Mouse (Mus musculus) left cerebral cortex, adult 2 months (tissue): Measurements from ENCODE around the gene Trim9. TPM values are rescaled to one million over a fixed set of nuclear protein-coding genes. Genes with fewer than 3 reads are reported as not detected.

Experiments
- DNase-seq, 2 experiments: peaks; one replicate each; pipeline ENCODE4 v3.0.0; 2021 to 2022; ENCODE audit warnings: low spot score in 2 of 2, mixed read lengths in 1 of 2; ENCODE audit errors: extremely low spot score in 1 of 2
- H3K27ac ChIP-seq: fragments of 200-600 bp; 2 replicates; pipeline ENCODE4 v1.8.1; 2022
- H3K4me3 ChIP-seq: fragments of 200-600 bp; 2 replicates; pipeline ENCODE4 v1.8.1; 2022
- CTCF ChIP-seq: fragments of 200-600 bp; IDR thresholded peaks from 2 replicates; pipeline ENCODE4 v1.8.1; 2022; ENCODE audit warnings: antibody characterized with exemption, mild to moderate bottlenecking, moderate library complexity
- intact Hi-C: fragments of 180-260 bp; cut with DNase I; formaldehyde crosslinking; loops from one replicate; pipeline ENCODE4 v1.15.1; 2025
- total RNA-seq, 2 experiments: library from RNA; stranded (reverse); gene quantifications; 2 replicates each; pipeline ENCODE4 v1.2.3; 2021

Gene Trim9
- total RNA-seq, 2 experiments from 2014 or later = 386 to 451 TPM

DNA sequence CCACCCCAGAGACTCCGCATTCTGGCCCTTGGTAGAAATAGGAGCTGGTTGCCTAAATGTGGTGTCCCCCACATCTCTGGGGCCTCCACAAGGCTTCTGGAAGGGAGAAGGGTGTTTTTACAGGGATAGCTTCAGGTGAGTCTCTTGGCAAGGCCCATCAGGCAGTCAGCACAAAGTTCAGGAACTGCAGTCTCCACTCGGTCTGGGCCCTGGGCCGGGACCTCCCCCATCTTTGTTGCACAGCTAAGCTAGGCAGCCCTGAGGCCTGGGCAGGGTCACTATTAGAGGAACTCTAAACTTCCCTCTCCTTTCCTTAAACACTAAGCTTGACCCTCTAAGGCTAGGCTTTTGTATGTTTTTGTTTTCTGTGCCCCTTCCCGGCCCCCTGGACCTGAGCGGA is 120.8 kb downstream of the Trim9 start:
- intact Hi-C loops = no loop called here
- Histone ChIP-seq H3K4me3 (peak overlapping the region; percentile 51; the same call in 1 of the 2 replicates), H3K27ac (no peak overlapping the region)
- TF ChIP-seq CTCF = no peak
- DNase-seq = no peak

DNA sequence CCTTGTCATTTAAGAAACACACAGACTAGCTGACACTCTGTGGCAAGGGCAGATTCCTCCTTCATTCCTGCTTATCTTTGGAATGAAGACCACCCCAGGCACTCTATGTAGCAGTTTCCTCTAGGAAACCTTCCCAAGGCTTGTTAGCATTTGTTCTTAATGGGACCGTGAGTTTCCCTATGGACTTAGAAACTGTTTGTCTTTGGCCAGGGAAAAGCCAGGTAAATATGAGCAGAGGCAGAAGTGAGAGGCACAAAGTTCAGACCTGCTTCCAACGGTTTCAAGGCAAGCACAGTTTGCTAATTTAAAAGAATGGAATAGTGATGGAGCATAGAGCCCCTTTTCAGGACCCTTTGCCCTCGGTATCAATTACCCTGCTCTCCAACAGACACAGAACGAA is 124.1 kb downstream of the Trim9 start:
- no peak for TF ChIP-seq CTCF
- DNase-seq = no peak
- Histone ChIP-seq H3K27ac (no peak overlapping the region), H3K4me3 (no peak overlapping the region)
- intact Hi-C loops = no loop called here

DNA sequence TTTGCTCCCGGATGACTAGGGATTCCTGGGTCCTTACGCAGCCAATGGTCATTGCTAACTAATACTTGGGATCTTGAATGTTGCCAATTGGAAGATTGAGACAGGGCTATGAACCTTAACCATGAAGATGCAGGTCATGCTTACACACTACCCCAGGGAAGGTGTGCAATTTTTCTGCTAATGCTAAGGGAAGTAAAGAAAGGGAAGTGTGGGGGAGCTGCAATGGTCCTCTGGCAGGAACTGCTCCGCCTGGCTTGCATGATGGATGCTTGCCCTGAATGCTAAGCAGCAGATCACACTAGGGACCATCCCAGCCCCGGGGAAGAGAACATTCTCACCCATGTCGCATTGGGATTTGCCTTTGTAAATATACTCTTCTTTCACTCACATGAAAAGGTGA is 126.0 kb downstream of the Trim9 start:
- no peak for DNase-seq
- intact Hi-C loops = no loop called here
- TF ChIP-seq CTCF = no peak
- Histone ChIP-seq H3K27ac (no peak overlapping the region), H3K4me3 (no peak overlapping the region)

DNA sequence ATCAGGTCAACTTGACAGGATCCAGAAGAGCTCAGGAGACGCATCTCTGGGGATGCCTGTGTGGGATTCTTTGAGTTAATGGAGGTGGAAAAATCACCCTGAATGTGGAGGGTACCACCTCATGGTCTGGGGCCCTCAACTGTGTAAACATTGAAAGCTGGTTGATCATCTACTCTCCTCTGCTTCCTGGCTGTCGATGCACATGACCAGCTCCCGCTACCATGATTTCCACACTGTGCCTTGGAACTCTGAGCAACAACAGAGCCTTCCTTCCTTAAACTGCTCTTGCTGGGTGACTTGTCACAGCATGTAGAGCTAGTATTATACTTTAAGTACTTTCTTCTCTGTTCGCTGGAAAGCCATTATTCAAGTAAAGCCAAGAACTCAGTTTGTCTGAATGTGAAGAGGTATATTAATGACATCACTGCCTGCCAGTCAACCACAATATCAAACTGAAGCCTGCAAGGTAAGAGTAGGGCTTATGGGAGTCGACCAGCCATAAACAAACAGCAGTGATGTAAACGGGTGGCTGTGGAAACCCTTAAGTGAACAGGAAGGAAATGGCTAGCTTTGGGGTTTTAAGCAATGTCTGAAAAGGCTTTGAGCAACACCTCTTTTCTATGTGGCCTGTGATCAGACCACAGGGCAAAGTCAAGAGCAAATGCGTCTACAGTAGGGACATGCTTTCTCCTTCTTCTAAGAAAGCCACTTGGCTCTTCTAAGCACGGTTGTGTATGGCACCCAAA is 128.4 kb downstream of the Trim9 start:
- no peak for TF ChIP-seq CTCF
- Histone ChIP-seq H3K4me3 (no peak overlapping the region), H3K27ac (no peak overlapping the region)
- DNase-seq = no peak
- intact Hi-C loops = no loop called here

DNA sequence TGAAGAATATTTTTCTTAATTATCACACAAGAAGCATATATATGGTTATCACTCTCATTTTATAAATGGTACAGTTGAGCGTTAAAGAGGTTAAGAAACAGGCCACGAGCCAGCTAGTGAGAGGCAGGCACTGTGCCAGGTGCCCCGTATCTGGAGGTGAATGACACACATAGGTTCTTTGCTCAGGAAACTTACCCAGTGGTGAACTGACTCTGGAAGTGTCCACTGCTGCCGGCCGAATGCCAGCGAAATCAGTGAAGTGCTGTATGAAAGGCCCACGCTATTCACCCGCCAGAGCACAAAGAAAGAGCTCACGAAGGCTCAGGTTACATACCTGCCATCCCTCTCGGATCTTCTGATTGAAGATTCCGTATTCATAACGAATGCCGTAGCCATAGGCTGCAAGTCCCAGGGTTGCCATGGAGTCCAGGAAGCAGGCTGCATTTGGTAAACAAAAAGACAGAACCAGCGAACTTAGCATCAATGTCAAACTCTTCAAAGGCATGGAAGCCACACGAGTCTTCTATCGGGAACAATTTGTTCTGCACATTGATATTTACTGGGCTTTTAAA is 131.1 kb downstream of the Trim9 start:
- Histone ChIP-seq H3K27ac (no peak overlapping the region), H3K4me3 (no peak overlapping the region)
- no peak for TF ChIP-seq CTCF
- DNase-seq = no peak
- intact Hi-C loops = no loop called here

DNA sequence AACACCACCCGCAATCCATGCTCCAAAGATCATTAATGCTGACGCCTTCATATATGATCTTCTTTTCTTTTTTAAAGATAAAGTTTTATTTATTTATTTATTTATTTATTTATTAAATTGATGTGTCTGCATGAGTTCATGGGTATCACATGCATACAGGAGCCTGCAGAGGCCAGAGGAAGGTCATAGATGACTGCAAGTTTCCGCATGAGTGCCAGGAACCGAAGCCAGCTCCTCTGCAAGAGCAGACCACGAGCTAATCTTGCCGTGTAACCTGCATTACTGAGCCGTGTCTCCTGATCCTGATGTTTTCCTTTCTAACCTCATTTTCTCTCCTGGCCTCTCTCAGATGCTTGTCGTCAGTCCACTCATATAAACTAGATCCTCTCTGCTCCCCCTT is 133.1 kb downstream of the Trim9 start:
- DNase-seq = no peak
- no peak overlapping the region for H3K4me3 ChIP-seq
- H3K27ac ChIP-seq = no peak overlapping the region
- intact Hi-C loops = no loop called here
- TF ChIP-seq CTCF = no peak

DNA sequence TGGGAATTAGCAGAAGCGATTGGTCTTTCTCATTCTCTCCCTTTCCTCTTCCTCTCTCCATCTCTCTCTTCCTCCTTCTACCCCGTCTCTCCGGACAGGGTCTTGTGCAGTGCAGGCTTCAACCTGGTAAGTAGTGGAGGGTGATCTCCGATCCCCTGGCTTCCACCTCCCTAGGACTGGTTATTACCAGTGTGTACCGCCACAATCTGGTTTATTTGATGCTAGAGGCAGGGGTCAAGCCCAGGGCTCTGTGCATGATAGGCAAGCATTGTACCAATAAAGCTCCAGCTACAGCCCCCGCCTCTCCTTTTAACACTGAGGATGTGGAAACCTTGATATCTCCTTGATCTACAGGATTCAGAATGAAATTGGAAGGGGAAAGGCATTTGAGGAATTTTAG is 133.8 kb downstream of the Trim9 start:
- intact Hi-C loops = no loop called here
- Histone ChIP-seq H3K27ac (no peak overlapping the region), H3K4me3 (no peak overlapping the region)
- TF ChIP-seq CTCF = no peak
- no peak for DNase-seq

DNA sequence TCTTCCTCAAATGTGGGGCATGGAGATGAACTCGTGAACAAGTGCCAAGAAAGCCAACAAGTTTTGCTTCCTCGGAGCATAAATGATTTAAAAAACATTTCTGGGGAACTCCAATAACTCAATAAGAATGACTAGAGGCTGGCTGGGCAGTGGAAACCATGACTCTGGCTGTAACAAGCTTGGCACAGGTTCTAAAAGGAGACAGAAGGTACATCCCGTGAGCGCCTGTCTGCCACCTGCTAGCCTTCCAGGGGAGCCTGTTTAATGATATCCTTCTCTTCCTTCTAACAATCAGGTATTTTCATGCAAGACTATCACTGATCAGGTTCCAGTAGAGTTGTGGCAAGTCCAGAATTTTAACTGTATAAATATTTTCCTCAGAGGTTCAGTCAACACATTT is 134.9 kb downstream of the Trim9 start:
- Histone ChIP-seq H3K4me3 (no peak overlapping the region), H3K27ac (no peak overlapping the region)
- TF ChIP-seq CTCF = no peak
- intact Hi-C loops = no loop called here
- DNase-seq = no peak

DNA sequence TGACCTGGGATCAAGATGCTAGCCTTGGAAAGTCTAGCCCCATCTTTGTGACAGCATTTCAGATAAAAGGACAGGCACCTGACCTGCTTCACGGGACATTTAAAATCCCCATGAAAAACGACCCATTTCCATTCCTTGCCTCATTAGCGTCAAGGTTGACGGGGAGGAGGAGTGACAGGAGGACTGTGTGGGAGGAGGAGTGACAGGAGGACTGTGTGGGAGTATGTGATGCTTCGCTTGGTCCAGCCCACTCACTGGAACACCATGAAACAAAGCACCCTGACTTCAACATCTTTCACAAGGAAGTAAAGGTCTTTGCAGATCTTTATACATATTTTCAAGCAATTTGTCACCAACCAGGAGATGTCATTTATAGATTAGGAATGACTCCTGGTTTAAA is 139.2 kb downstream of the Trim9 start:
- Histone ChIP-seq H3K27ac (no peak overlapping the region), H3K4me3 (no peak overlapping the region)
- no peak for DNase-seq
- no peak for TF ChIP-seq CTCF
- intact Hi-C loops = no loop called here

DNA sequence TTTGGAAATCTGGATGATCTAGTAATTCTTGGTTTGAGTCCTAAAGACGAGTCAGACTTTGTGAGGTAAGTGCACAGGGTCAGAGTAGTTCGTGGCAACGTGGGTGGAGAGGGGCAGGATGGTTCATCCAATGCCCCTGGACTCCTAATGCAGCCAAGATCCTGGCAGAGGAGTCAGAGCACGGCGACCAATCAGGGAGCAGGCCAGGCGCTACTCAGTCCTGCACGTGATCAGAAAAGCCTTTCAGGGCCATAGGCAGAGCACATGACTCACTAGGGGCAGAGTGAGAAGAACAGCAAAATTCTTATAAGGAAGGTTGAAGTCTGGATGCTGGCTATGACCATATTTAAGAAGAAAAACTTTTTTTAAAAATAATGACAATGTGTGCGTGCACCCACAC is 143.0 kb downstream of the Trim9 start:
- no peak for TF ChIP-seq CTCF
- H3K4me3 ChIP-seq = no peak overlapping the region
- intact Hi-C loops = no loop called here
- no peak overlapping the region for H3K27ac ChIP-seq
- no peak for DNase-seq

DNA sequence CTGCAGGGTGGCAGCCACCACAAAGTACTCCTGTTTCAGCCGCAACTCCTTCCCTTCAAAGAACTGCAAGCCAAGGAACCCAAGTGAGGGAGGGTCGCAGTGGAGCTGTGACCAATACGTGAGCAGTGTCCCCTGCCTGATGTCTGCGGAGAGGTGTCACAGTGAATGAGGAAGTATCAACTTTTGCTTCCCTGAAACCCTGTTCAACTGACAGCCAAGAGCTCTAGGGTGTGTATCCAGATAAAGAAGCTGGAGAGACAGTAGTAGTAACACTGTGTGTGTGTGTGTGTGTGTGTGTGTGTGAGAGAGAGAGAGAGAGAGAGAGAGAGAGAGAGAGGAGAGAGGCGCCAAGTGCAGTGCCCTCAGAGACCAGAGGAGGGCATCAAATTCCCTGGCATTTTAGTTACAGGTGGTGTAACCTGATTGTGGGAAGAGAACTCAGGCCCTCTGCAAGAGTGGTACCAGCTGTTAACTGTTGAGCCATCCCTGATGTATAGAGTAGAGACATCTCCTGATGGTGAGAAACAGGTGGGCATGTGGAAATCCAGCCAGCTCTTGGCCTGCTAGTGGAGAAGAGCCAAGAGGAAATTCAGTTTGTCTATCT is 145.4 kb downstream of the Trim9 start:
- TF ChIP-seq CTCF = peak; percentile 10
- Histone ChIP-seq H3K4me3 (no peak overlapping the region), H3K27ac (no peak overlapping the region)
- no peak for DNase-seq
- intact Hi-C loops = no loop called here

DNA sequence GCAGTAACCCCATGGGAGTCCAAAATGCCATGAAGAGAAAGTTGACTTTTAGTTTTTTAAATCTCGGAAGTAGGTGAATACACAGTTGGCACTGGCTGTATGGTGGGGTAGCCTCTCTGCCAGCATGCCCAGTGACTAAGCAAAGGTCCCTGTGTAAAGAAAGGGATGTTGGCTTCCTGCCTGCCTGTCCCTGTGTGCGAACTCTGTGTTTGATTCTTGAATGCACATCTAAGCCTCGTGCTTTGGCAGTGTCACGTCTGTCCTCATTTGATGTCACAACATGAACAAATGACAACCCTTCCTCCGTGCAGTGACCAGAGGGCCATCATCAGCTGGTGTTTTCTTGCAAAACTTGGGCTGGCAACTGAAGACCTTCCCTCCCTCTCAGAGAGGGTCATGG is 151.1 kb downstream of the Trim9 start:
- no peak for TF ChIP-seq CTCF
- Histone ChIP-seq H3K4me3 (no peak overlapping the region), H3K27ac (no peak overlapping the region)
- no peak for DNase-seq
- intact Hi-C loops = no loop called here

DNA sequence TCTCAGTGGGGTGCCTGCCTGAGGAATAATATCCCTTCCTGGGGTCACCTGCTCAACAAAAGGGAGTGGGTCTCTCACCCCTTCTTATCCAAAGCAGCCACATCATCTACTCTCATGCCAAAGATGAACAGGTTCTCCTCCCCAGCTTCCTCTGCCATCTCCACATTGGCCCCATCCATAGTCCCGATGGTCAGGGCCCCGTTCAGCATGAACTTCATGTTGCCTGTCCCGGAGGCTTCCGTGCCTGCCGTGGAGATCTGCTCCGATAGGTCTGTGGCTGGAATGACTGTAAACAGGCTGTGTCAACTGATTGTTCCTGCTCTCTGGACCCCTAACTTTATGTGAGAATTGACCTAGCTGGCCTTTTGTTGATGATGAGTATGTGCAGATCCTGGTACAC is 152.0 kb downstream of the Trim9 start:
- no peak overlapping the region for H3K27ac ChIP-seq
- intact Hi-C loops = no loop called here
- DNase-seq = no peak
- no peak for TF ChIP-seq CTCF
- no peak overlapping the region for H3K4me3 ChIP-seq

Other genes starting within 250 kb of the Trim9 start
- gene Nin, start 233.9 kb downstream of the Trim9 start, total RNA-seq = 10 to 100 TPM; 67.4 to 82.6 TPM
- under 1 TPM; 0.14 to 0.37 TPM for gene Abhd12b, start 193.5 kb downstream of the Trim9 start, total RNA-seq
- gene Pygl, start 116.1 kb downstream of the Trim9 start, total RNA-seq = 1 to 10 TPM; 3.6 to 3.8 TPM
- gene Tmx1, start 105.5 kb upstream of the Trim9 start, total RNA-seq = 10 to 100 TPM; 29.0 to 31.5 TPM